ENCODE assay signal across 8 mouse cellular contexts in the genomic region with DNA sequence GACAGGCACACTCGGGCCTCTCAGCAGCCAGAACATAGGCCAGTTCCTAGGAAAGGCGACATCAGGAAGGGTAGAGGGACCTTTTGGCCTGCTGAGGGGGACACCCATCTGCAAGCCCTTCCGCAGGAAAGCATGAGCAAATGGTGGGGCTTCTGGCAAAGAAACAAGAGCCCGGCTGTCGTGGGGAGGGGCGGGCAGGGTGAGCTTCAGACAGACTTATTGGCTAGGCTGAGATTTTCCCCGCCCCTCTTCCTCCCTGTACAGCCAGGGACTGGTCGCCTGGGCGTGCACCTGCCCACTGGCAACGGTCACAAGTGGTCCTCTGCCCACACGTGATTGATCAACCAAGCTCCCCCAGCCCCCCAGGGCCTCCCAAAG. TPM values are rescaled to one million over a fixed set of nuclear protein-coding genes. Genes with fewer than 3 reads are reported as not detected.
A peak's percentile ranks its signal among the peaks of the same experiment; 100 is the strongest.
DNase-seq lines count a peak whose midpoint lies in the region; ATAC-seq and TF ChIP-seq lines count a peak whose summit lies in the region.

No protein-coding gene starts in this region.

- under 1% methylated on average over 11 of the region's 11 CpGs for WGBS in forebrain, embryonic 11.5 days
- WGBS in hindbrain, embryonic 11.5 days: 2% methylated on average over 11 of the region's 11 CpGs
- 3% methylated on average over 11 of the region's 11 CpGs for WGBS in limb, embryonic 10.5 days
- under 1% methylated on average over 11 of the region's 11 CpGs for WGBS in midbrain, embryonic 12.5 days
- WGBS in stomach, postnatal 0 days: 5% methylated on average over 11 of the region's 11 CpGs

- H3K4me1 ChIP-seq in forebrain, embryonic 11.5 days (replicated peaks; ENCODE audit: control insufficient read depth, insufficient read depth, low read length): peaks cover 21% of the 10 kb centered on the region
- H3K4me1 ChIP-seq in hindbrain, embryonic 11.5 days (replicated peaks; ENCODE audit: control insufficient read depth, insufficient read depth, low read length): peaks cover 8% of the 10 kb centered on the region
- H3K4me1 ChIP-seq in limb, embryonic 10.5 days: peaks cover 37% of the 10 kb centered on the region
- peaks cover 33% of the 10 kb centered on the region for H3K4me1 ChIP-seq in midbrain, embryonic 12.5 days
- peaks cover 6% of the 10 kb centered on the region for H3K4me1 ChIP-seq in stomach, postnatal 0 days (replicated peaks; ENCODE audit: control insufficient read depth, insufficient read depth)

- no peak for TF ChIP-seq CTCF in stomach, postnatal 0 days (IDR thresholded peaks at IDR 0.05; ENCODE audit: low read depth)

- H3K27ac ChIP-seq in forebrain, embryonic 11.5 days (ENCODE audit: low read depth, low read length): peak overlapping the region; percentile 99
- H3K27ac ChIP-seq in hindbrain, embryonic 11.5 days (ENCODE audit: low read depth, low read length): peak overlapping the region; percentile 98
- H3K27ac ChIP-seq in limb, embryonic 10.5 days: peak overlapping the region; percentile 81
- peak overlapping the region; percentile 100 for H3K27ac ChIP-seq in midbrain, embryonic 12.5 days (replicated peaks)
- H3K27ac ChIP-seq in stomach, postnatal 0 days (replicated peaks): peak overlapping the region; percentile 95

- H3K9me3 ChIP-seq in forebrain, embryonic 11.5 days (ENCODE audit: control insufficient read depth, low read length): no peaks in the 10 kb centered on the region
- H3K9me3 ChIP-seq in hindbrain, embryonic 11.5 days (ENCODE audit: control insufficient read depth, low read length): no peaks in the 10 kb centered on the region
- H3K9me3 ChIP-seq in limb, embryonic 10.5 days (replicated peaks): no peaks in the 10 kb centered on the region
- no peaks in the 10 kb centered on the region for H3K9me3 ChIP-seq in midbrain, embryonic 12.5 days
- no peaks in the 10 kb centered on the region for H3K9me3 ChIP-seq in stomach, postnatal 0 days (ENCODE audit: control insufficient read depth, low read length)

- peak overlapping the region; percentile 66 for H3K9ac ChIP-seq in forebrain, embryonic 11.5 days (ENCODE audit: low read length)
- peak overlapping the region; percentile 67 for H3K9ac ChIP-seq in hindbrain, embryonic 11.5 days (ENCODE audit: low read depth, low read length)
- H3K9ac ChIP-seq in midbrain, embryonic 12.5 days (replicated peaks): peak overlapping the region; percentile 67
- H3K9ac ChIP-seq in stomach, postnatal 0 days (ENCODE audit: low read length): peak overlapping the region; percentile 50; the same call in 1 of the 2 replicates

- H3K36me3 ChIP-seq in forebrain, embryonic 11.5 days (ENCODE audit: control insufficient read depth, insufficient read depth, low read length): no peaks in the 10 kb centered on the region
- H3K36me3 ChIP-seq in hindbrain, embryonic 11.5 days (ENCODE audit: control insufficient read depth, insufficient read depth, low read length): no peaks in the 10 kb centered on the region
- no peaks in the 10 kb centered on the region for H3K36me3 ChIP-seq in limb, embryonic 10.5 days
- no peaks in the 10 kb centered on the region for H3K36me3 ChIP-seq in midbrain, embryonic 12.5 days
- H3K36me3 ChIP-seq in stomach, postnatal 0 days (ENCODE audit: control insufficient read depth, insufficient read depth, low read length): no peaks in the 10 kb centered on the region

- peak overlapping the region; percentile 26 for H3K4me3 ChIP-seq in forebrain, embryonic 11.5 days (ENCODE audit: low read depth, low read length)
- peak overlapping the region; percentile 28 for H3K4me3 ChIP-seq in hindbrain, embryonic 11.5 days (ENCODE audit: low read depth, low read length)
- peak overlapping the region; percentile 42 for H3K4me3 ChIP-seq in limb, embryonic 10.5 days
- H3K4me3 ChIP-seq in midbrain, embryonic 12.5 days: peak overlapping the region; percentile 35
- H3K4me3 ChIP-seq in stomach, postnatal 0 days (ENCODE audit: low read depth, low read length): peak overlapping the region; percentile 16; the same call in 1 of the 2 replicates

- no peaks in the 10 kb centered on the region for H3K27me3 ChIP-seq in forebrain, embryonic 11.5 days (ENCODE audit: control insufficient read depth, insufficient read depth, low read length)
- H3K27me3 ChIP-seq in hindbrain, embryonic 11.5 days (ENCODE audit: control insufficient read depth, insufficient read depth, low read length): no peaks in the 10 kb centered on the region
- no peaks in the 10 kb centered on the region for H3K27me3 ChIP-seq in limb, embryonic 10.5 days (ENCODE audit: low read depth, poor library complexity, severe bottlenecking)
- no peaks in the 10 kb centered on the region for H3K27me3 ChIP-seq in midbrain, embryonic 12.5 days
- H3K27me3 ChIP-seq in stomach, postnatal 0 days (ENCODE audit: control insufficient read depth, insufficient read depth, low read length): no peaks in the 10 kb centered on the region

- DNase-seq in urinary bladder, postnatal 14 days (ENCODE audit: low spot score): peak; percentile 51
- no peak for DNase-seq in urinary bladder, postnatal 10 days (ENCODE audit: low spot score)
- DNase-seq in forebrain, embryonic 11.5 days (ENCODE audit: low spot score): peak; percentile 94
- DNase-seq in hindbrain, embryonic 11.5 days (ENCODE audit: low spot score): peak; percentile 89
- peak; percentile 80 for DNase-seq in limb, embryonic 10.5 days (ENCODE audit: low spot score)
- peak; percentile 83 for DNase-seq in stomach, postnatal 0 days (ENCODE audit: low spot score)
- no peak for DNase-seq in urinary bladder, adult 18-20 months (ENCODE audit: low spot score in 2 of 2)

- H3K4me2 ChIP-seq in forebrain, embryonic 11.5 days (ENCODE audit: low read depth, low read length, severe bottlenecking): peak overlapping the region; percentile 51
- peak overlapping the region; percentile 64 for H3K4me2 ChIP-seq in hindbrain, embryonic 11.5 days (replicated peaks; ENCODE audit: low read depth, low read length)
- peak overlapping the region; percentile 57 for H3K4me2 ChIP-seq in midbrain, embryonic 12.5 days (replicated peaks)
- peak overlapping the region; percentile 39 for H3K4me2 ChIP-seq in stomach, postnatal 0 days (replicated peaks; ENCODE audit: low read depth)

- TF ChIP-seq EP300 in stomach, postnatal 0 days (optimal IDR thresholded peaks at IDR 0.05): no peak

- ATAC-seq in forebrain, embryonic 11.5 days (replicated peaks; ENCODE audit: low FRiP score): peak; percentile 95
- peak; percentile 95 for ATAC-seq in hindbrain, embryonic 11.5 days (ENCODE audit: low FRiP score)
- ATAC-seq in midbrain, embryonic 12.5 days (ENCODE audit: low FRiP score, low read depth): peak; percentile 94
- peak; percentile 81 for ATAC-seq in stomach, postnatal 0 days (ENCODE audit: low FRiP score, low TSS enrichment)

RNA-seq across cellular contexts. Expression of a gene that starts 4.2 kb away (rescaled TPM):
- polyA plus RNA-seq in forebrain, embryonic 11.5 days (2014; fragmentation: Nextera tagmentation; extraction: Ambion mirVana): 2.4 TPM in 2 replicates
- polyA plus RNA-seq in hindbrain, embryonic 11.5 days (2014; fragmentation: Nextera tagmentation; extraction: Ambion mirVana): 2.7 and 4.2 TPM in 2 replicates
- polyA plus RNA-seq in limb, embryonic 10.5 days (2016; fragmentation: Nextera tagmentation; extraction: Ambion mirVana): 6.4 and 6.7 TPM in 2 replicates
- 3.6 and 5.3 TPM in 2 replicates for polyA plus RNA-seq in midbrain, embryonic 12.5 days (2016; fragmentation: Nextera tagmentation; extraction: Ambion mirVana)
- polyA plus RNA-seq in stomach, postnatal 0 days (2015; fragmentation: Nextera tagmentation; extraction: Ambion mirVana): 5.9 and 8.2 TPM in 2 replicates

RNA-seq across cellular contexts. Expression of a gene that starts 8.7 kb away (rescaled TPM):
- polyA plus RNA-seq in forebrain, embryonic 11.5 days (2014; fragmentation: Nextera tagmentation; extraction: Ambion mirVana): 332 and 420 TPM in 2 replicates
- 356 and 425 TPM in 2 replicates for polyA plus RNA-seq in hindbrain, embryonic 11.5 days (2014; fragmentation: Nextera tagmentation; extraction: Ambion mirVana)
- polyA plus RNA-seq in limb, embryonic 10.5 days (2016; fragmentation: Nextera tagmentation; extraction: Ambion mirVana): 234 and 286 TPM in 2 replicates
- 407 and 436 TPM in 2 replicates for polyA plus RNA-seq in midbrain, embryonic 12.5 days (2016; fragmentation: Nextera tagmentation; extraction: Ambion mirVana)
- polyA plus RNA-seq in stomach, postnatal 0 days (2015; fragmentation: Nextera tagmentation; extraction: Ambion mirVana): 189 and 201 TPM in 2 replicates

RNA-seq across cellular contexts. Expression of a gene that starts 39.0 kb away (rescaled TPM):
- polyA plus RNA-seq in forebrain, embryonic 11.5 days (2014; fragmentation: Nextera tagmentation; extraction: Ambion mirVana): 0.59 and 0.72 TPM in 2 replicates
- polyA plus RNA-seq in hindbrain, embryonic 11.5 days (2014; fragmentation: Nextera tagmentation; extraction: Ambion mirVana): 0.32 and 0.67 TPM in 2 replicates
- 0.34 and 0.35 TPM in 2 replicates for polyA plus RNA-seq in limb, embryonic 10.5 days (2016; fragmentation: Nextera tagmentation; extraction: Ambion mirVana)
- 1.3 and 2.0 TPM in 2 replicates for polyA plus RNA-seq in midbrain, embryonic 12.5 days (2016; fragmentation: Nextera tagmentation; extraction: Ambion mirVana)
- polyA plus RNA-seq in stomach, postnatal 0 days (2015; fragmentation: Nextera tagmentation; extraction: Ambion mirVana): 1.3 TPM in 2 replicates

Comparison
In these comparisons a context has a peak if more than half of its experiments do, and no peak if none do; other contexts are left out.
1. DNase-seq: peak in urinary bladder, postnatal 14 days (single experiment), forebrain, embryonic 11.5 days (single experiment), hindbrain, embryonic 11.5 days (single experiment), limb, embryonic 10.5 days (single experiment) and stomach, postnatal 0 days (single experiment); none in urinary bladder, postnatal 10 days (single experiment) and urinary bladder, adult 18-20 months (0 of 2).
2. Peak in every context shown above with its lines, with median percentiles within 50 percentile points of each other: ATAC-seq, H3K27ac ChIP-seq, H3K4me2 ChIP-seq, H3K4me3 ChIP-seq and H3K9ac ChIP-seq.